Mouse (Mus musculus) adrenal gland, postnatal 0 days (tissue): ENCODE measurements around the gene Ccdc115. TPM values are rescaled to one million over a fixed set of nuclear protein-coding genes. Genes with fewer than 3 reads are reported as not detected.

Source experiments
- microRNA-seq: library from miRNA; unstranded; fragments of <30 nt; microRNA quantifications from one replicate; pipeline ENCODE4, GENCODE M21; 2016; ENCODE audit warnings: borderline replicate concordance; ENCODE audit not compliant: insufficient number of aligned reads
- polyA plus RNA-seq: library from polyadenylated mRNA; unstranded; fragments of >200 nt; fragmentation: Nextera tagmentation; extraction: Ambion mirVana; gene quantifications from 2 replicates; pipeline ENCODE4 v1.2.1, GENCODE M21; 2015

Ccdc115 gene
- 43.5 and 46.7 TPM in 2 replicates for polyA plus RNA-seq

GRCm38 (mm10) chr1:34439215-34439960, at the start of gene Ccdc115, which contains the start of gene Imp4:
Gene Ccdc115, minus strand, starts transcription at chr1:34439672.
Gene Imp4, plus strand, starts transcription at chr1:34439851.

DNA sequence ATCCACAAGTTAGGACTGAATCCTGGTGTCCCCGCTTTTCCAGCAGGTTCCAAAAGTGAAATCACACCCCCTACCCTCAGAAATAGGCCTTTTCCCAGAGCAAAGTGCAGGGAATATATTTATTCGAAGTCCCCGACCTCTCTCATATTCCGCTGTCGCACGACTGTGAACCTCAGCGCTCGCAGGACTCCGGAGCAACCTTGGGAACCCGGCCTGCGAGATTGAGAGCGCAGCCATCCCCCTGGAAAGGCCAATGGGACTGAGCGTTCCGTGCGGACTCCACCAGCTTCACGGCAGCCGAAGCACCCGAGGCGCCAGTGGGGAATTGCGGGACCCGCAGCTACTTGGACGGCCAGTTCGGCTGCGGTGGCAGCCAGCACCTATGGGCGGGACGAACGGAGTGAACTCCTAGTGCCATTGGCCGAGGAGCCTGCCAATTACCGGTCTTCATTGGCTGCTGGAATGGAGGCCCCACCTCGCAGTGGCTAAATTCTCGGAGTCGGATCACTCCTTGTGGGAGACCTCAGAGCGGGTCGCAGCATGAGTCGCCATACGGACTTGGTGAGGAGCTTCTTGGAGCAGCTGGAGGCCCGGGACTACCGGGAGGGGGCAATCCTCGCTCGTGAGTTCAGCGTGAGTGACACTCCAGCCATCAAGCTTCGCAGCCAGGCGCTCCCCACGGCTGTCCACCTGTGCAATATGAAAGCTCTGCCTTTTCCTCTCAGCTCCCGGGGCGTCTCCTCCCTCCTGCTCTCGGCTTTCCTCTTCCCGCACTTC, 20.0 kb upstream of the Ccdc115 start, which contains the start of gene Ptpn18:
TSS of gene Ptpn18 (plus strand) at position 479 of the 777 bp plus-strand sequence.

Small RNA genes lying within 50 kb of the gene (microRNA-seq; reads per million reads assigned to microRNA genes)
- gene Mir5103, result 1.8 reads per million

Other genes starting within 250 kb of the Ccdc115 start
- 49.0 and 64.1 TPM in 2 replicates for gene Imp4, start 179 bp upstream of the Ccdc115 start, polyA plus RNA-seq
- gene Ptpn18, start 20.1 kb upstream of the Ccdc115 start, polyA plus RNA-seq, result 23.3 and 37.0 TPM in 2 replicates
- not detected in 2 replicates for gene Prss39, start 58.7 kb upstream of the Ccdc115 start, polyA plus RNA-seq
- gene Cfc1, start 96.0 kb upstream of the Ccdc115 start, polyA plus RNA-seq, result 0.13 TPM in 1 of 2 replicates, not detected in the other
- not detected in 2 replicates for gene Prss40, start 121.3 kb upstream of the Ccdc115 start, polyA plus RNA-seq
- 1.1 and 3.3 TPM in 2 replicates for gene Amer3, start 140.0 kb upstream of the Ccdc115 start, polyA plus RNA-seq